Mouse (Mus musculus) midbrain, embryonic 12.5 days (tissue): ENCODE measurements around the gene Atrnl1. TPM values are rescaled to one million over a fixed set of nuclear protein-coding genes. Genes with fewer than 3 reads are reported as not detected.
A peak's percentile ranks its signal among the peaks of the same experiment; 100 is the strongest.

Experiments used
- ATAC-seq: fragments of 200-750 bp; cut with Nextera tagmentation; 2 replicates; pipeline ENCODE4 v1.8.0; 2017; ENCODE audit warnings: low read depth, moderate TSS enrichment, moderate library complexity; ENCODE audit not compliant: low FRiP score
- H3K27ac ChIP-seq: fragments of 300-500 bp; sonication (generic); replicated peaks from 2 replicates; pipeline ENCODE4 v1.5.1; 2016; ENCODE audit warnings: mild to moderate bottlenecking
- H3K27me3 ChIP-seq: fragments of 300-500 bp; sonication (generic); 2 replicates; pipeline ENCODE4 v1.6.1; 2016; ENCODE audit warnings: mild to moderate bottlenecking
- H3K36me3 ChIP-seq: fragments of 300-500 bp; sonication (generic); 2 replicates; pipeline ENCODE4 v1.6.1; 2016
- H3K4me1 ChIP-seq: fragments of 300-500 bp; sonication (generic); 2 replicates; pipeline ENCODE4 v1.6.1; 2016
- H3K4me2 ChIP-seq: fragments of 300-500 bp; sonication (generic); replicated peaks from 2 replicates; pipeline ENCODE4 v1.6.1; 2016; ENCODE audit warnings: mild to moderate bottlenecking, moderate library complexity
- H3K4me3 ChIP-seq: fragments of 300-500 bp; sonication (generic); 2 replicates; pipeline ENCODE4 v1.5.1; 2016; ENCODE audit warnings: mild to moderate bottlenecking
- H3K9ac ChIP-seq: fragments of 300-500 bp; sonication (generic); replicated peaks from 2 replicates; pipeline ENCODE4 v1.6.1; 2016; ENCODE audit warnings: mild to moderate bottlenecking, moderate library complexity
- H3K9me3 ChIP-seq: fragments of 300-500 bp; sonication (generic); 2 replicates; pipeline ENCODE4 v1.6.1; 2016; ENCODE audit warnings: mild to moderate bottlenecking
- WGBS: fragments of 180-500 bp; shearing (Covaris S2); methylation state at CpG from one replicate; pipeline ENCODE4 v1.1.7; 2016; 5-methylcytosine and 5-hydroxymethylcytosine counted together
- polyA plus RNA-seq: library from polyadenylated mRNA; unstranded; fragments of >200 nt; fragmentation: Nextera tagmentation; extraction: Ambion mirVana; gene quantifications from 2 replicates; pipeline ENCODE4 v1.2.1, GENCODE M21; 2016

Atrnl1 gene
- polyA plus RNA-seq, 1 experiment from 2014 or later: 11.2 TPM

DNA sequence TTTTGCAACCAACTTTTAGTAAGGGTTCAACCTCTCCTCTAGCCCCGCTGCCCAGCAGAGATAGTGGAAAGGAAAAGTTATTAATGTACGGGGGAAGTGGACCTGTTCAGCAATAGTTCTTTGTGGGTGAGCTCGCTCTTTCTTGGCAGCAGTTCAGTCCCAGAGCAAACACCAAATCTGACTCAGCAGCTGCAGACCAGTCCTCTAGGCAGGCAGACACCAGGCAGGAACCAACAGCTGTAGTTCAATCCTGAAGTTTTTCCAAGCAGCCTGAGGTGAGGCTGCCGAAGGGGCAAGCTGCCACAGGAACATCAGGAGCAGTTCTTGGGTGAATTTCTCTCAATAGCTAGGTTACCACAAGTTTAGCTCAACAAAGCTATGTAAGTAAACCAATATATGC lies 489.5 kb downstream of the Atrnl1 start:
- Histone ChIP-seq H3K4me1 (peaks cover 6% of the 10 kb centered on the region; the same call in 1 of the 2 replicates), H3K4me3 (no peak overlapping the region), H3K36me3 (no peaks in the 10 kb centered on the region), H3K9me3 (no peaks in the 10 kb centered on the region), H3K27me3 (peaks cover 10% of the 10 kb centered on the region), H3K9ac (no peak overlapping the region), H3K4me2 (no peak overlapping the region), H3K27ac (no peak overlapping the region)
- WGBS: 93% methylated on average over 4 of the region's 4 CpGs
- ATAC-seq: no peak

DNA sequence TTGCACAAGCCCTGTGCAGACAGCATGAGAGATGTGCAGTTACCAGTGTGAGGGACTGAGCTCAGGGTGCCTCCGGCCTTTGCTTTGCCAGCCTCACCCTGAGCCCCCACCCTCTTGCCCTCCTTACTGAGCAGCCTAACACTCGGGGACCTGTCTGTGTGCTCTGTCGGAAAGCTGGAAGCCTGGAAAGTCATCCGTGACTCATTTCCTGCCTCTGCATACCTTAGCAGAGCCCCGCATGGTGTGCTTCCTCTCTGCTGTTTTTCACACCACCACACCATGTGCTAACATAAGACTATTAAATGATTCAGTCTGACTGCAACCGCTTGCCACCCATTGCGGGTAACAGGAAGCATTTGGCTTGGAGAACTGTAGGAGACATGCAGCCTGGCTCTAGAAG lies 493.7 kb downstream of the Atrnl1 start:
- peaks cover 20% of the 10 kb centered on the region for H3K27me3 ChIP-seq
- H3K36me3 ChIP-seq: no peaks in the 10 kb centered on the region
- no peaks in the 10 kb centered on the region for H3K9me3 ChIP-seq
- no peak overlapping the region for H3K4me3 ChIP-seq
- peaks cover 21% of the 10 kb centered on the region; the same call in 1 of the 2 replicates for H3K4me1 ChIP-seq
- H3K27ac ChIP-seq: no peak overlapping the region
- H3K4me2 ChIP-seq: no peak overlapping the region
- 89% methylated on average over 7 of the region's 7 CpGs for WGBS
- ATAC-seq: no peak
- no peak overlapping the region for H3K9ac ChIP-seq

DNA sequence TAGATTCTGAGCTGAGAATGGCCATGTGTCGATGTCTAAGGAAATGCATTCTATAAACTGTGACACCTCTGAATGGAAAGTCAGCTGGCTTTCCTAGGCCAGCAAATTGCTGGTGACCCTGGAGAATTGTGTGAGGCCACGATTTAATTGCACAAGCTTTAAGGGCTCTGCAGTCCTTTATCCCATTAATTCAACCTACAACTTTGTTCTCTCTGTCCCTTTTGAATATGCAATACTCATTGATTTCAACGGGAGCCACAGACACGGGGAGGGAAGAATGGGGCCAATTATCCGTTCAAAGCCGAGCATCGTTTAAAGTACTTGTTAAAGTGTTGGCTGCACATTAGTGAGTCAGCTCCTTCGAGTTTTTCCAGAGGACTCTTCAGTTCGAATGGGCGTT lies 496.8 kb downstream of the Atrnl1 start:
- peaks cover 28% of the 10 kb centered on the region; the same call in 1 of the 2 replicates for H3K4me1 ChIP-seq
- H3K9me3 ChIP-seq: no peaks in the 10 kb centered on the region
- H3K4me2 ChIP-seq: no peak overlapping the region
- no peak overlapping the region for H3K4me3 ChIP-seq
- 42% methylated on average over 10 of the region's 10 CpGs for WGBS
- H3K9ac ChIP-seq: no peak overlapping the region
- no peaks in the 10 kb centered on the region for H3K36me3 ChIP-seq
- 0 out of 2 replicates have a peak overlapping the region, but pooled peaks have one; percentile 30 for H3K27ac ChIP-seq
- H3K27me3 ChIP-seq: peaks cover 20% of the 10 kb centered on the region
- ATAC-seq: peak; percentile 38; the same call in 1 of the 2 replicates

DNA sequence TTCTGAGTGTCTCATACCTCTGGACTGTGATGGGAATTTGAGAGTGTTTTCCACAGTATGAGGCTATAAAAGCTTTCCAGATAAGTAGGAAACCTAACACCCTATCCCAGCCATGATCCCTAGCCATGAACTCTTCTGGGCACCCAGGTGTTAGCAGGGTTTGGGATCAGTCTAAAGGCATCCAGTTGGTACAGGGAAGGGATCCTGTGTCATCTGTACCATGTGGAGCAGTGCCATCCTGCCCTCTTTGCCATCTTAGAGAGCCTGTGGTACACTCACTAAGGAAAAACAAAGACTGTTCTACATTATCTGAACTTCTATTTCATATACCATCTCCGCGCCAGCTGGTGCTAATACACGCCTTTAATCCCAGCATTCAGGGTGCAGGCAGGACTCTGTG lies 499.7 kb downstream of the Atrnl1 start:
- WGBS: 96% methylated on average over 3 of the region's 3 CpGs
- no peak overlapping the region for H3K27ac ChIP-seq
- no peak overlapping the region for H3K9ac ChIP-seq
- H3K9me3 ChIP-seq: no peaks in the 10 kb centered on the region
- ATAC-seq: no peak
- no peak overlapping the region for H3K4me2 ChIP-seq
- peaks cover 29% of the 10 kb centered on the region; the same call in 1 of the 2 replicates for H3K4me1 ChIP-seq
- peaks cover 9% of the 10 kb centered on the region for H3K27me3 ChIP-seq
- H3K36me3 ChIP-seq: no peaks in the 10 kb centered on the region
- H3K4me3 ChIP-seq: no peak overlapping the region

DNA sequence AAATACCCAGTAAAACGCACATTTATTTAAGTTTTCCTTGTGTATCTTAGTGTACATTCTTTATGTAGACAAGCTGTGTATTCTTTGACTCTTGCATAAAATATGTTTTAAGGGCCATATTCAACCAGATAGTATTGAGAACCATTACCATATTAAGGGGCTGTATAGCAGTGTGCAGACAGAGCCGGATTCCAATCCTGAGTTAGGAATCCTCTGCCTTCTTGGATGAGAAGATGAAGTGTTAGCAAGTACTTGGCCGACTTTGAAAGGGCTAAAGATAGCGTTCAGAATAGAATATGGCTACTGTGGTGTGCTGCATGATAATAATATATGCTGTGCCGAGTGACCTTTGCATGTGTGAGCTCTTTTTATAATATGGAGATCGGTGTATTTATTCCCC lies 500.5 kb downstream of the Atrnl1 start:
- H3K27ac ChIP-seq: no peak overlapping the region
- peaks cover under 1% of the 10 kb centered on the region; the same call in 1 of the 2 replicates for H3K27me3 ChIP-seq
- H3K9me3 ChIP-seq: no peaks in the 10 kb centered on the region
- no peak overlapping the region for H3K4me3 ChIP-seq
- peaks cover 29% of the 10 kb centered on the region; the same call in 1 of the 2 replicates for H3K4me1 ChIP-seq
- ATAC-seq: no peak
- no peak overlapping the region for H3K4me2 ChIP-seq
- H3K36me3 ChIP-seq: no peaks in the 10 kb centered on the region
- 93% methylated on average over 6 of the region's 6 CpGs for WGBS
- H3K9ac ChIP-seq: no peak overlapping the region

DNA sequence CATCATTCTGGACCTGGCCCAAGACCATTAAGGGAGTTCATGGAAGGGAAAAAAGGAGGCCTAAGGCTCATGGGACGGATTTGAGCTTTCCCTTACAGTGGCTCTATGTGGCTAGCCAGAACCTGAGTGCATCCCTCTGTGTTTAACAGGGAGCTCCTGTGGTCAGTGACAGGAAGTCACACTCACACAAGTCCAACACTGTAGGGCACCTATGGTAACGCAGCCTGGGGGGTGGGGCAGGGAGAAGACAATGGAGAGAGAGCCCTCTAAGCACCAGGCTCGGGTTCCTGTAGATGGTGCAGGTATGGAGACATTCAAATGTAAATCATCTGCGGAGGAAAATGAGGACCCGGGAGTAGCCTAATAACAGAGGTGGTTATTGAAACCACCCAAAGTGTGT lies 501.3 kb downstream of the Atrnl1 start:
- Histone ChIP-seq H3K4me2 (no peak overlapping the region), H3K9me3 (no peaks in the 10 kb centered on the region), H3K4me3 (no peak overlapping the region), H3K4me1 (peaks cover 25% of the 10 kb centered on the region; the same call in 1 of the 2 replicates), H3K27me3 (no peaks in the 10 kb centered on the region), H3K27ac (no peak overlapping the region), H3K36me3 (no peaks in the 10 kb centered on the region), H3K9ac (no peak overlapping the region)
- WGBS: 46% methylated on average over 5 of the region's 5 CpGs
- no peak for ATAC-seq

DNA sequence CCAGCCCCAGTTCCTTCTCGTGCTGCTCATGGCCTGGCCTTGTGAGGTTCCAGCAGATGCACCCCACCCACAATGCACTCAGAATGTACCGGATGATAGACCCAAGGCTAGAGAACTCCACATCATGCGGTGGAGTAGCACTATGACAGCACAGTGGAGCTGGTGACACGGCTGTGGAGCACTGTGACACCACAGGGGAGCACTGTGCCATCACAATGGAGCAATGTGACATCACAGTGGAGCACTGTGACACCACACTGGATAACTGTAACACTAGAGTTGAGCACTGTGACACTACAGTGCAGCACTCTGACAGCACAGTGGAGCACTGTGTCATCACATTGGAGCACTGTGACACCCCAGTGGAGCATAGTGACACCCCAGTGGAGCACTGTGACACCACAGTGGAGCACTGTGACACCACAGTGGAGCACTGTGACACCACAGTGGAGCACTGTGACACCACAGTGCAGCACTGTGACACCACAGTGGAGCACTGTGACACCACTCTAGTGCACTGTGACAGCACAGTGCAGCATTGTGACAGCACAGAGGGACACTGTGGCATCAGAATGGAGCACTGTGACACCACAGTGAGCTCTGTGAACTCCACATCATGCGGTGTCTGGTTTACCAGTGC lies 502.4 kb downstream of the Atrnl1 start:
- ATAC-seq: peak; percentile 91
- H3K4me2 ChIP-seq: no peak overlapping the region
- 74% methylated on average over 5 of the region's 5 CpGs for WGBS
- no peak overlapping the region for H3K9ac ChIP-seq
- H3K4me1 ChIP-seq: peaks cover 16% of the 10 kb centered on the region; the same call in 1 of the 2 replicates
- H3K9me3 ChIP-seq: no peaks in the 10 kb centered on the region
- no peaks in the 10 kb centered on the region for H3K27me3 ChIP-seq
- no peak overlapping the region for H3K27ac ChIP-seq
- H3K36me3 ChIP-seq: no peaks in the 10 kb centered on the region
- no peak overlapping the region for H3K4me3 ChIP-seq

DNA sequence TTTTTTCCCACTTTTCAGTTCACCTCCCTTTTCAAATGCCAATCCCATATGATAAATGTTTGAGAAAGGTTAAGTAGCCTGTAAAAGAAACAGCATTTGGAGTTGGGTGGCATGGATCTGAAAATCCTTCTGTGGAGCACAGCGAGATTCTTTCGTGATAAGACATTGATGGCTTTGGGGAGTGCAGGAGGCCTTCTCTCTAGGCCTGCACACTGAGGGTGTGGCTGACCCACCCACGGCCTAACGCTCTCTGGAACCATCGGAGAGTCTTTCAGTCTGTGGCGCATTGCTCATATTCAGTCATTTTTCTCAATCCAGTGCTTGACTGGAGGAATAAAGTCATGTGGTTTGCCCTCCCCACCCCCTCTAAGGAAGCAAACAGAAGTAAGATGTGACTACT lies 506.8 kb downstream of the Atrnl1 start:
- Histone ChIP-seq H3K4me1 (peaks cover 8% of the 10 kb centered on the region; the same call in 1 of the 2 replicates), H3K9me3 (no peaks in the 10 kb centered on the region), H3K9ac (no peak overlapping the region), H3K27ac (no peak overlapping the region), H3K4me2 (no peak overlapping the region), H3K27me3 (no peaks in the 10 kb centered on the region), H3K36me3 (no peaks in the 10 kb centered on the region), H3K4me3 (no peak overlapping the region)
- WGBS: 93% methylated on average over 6 of the region's 6 CpGs
- no peak for ATAC-seq

DNA sequence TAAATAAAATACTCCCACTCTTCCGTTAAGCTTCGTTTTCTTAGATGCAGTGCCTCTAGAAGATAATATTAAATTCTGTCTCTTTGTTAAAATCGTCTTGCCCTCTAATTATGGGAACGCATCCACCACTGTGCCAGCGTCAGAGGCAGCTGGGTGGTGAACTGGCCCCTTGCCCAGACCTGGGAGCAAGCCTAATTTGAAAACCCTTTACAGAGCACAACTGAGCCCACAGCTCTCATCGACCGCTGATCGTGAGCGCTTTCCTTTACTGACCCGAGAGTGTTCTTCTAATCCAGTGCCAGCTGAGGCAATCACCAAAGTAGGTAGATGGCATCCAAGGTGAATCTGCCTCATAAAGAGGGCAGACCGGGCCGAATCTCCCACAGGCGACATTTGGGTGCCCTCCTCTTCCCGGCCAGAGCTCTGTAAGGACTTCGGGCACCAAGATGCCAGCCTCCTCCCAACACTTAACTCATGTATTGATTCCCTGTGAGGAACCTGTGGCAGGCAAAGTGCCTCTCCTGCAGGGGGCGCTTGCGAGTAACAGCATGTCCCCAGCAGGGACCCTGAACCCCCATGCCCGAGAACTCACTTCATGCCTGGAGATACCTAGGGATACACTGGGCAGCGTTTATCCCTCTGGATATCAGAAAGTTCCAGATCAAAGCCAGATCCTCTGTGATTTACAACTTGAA lies 507.5 kb downstream of the Atrnl1 start:
- H3K4me1 ChIP-seq: peaks cover 3% of the 10 kb centered on the region; the same call in 1 of the 2 replicates
- WGBS: 91% methylated on average over 19 of the region's 19 CpGs
- no peaks in the 10 kb centered on the region for H3K9me3 ChIP-seq
- no peak overlapping the region for H3K9ac ChIP-seq
- no peak for ATAC-seq
- H3K27me3 ChIP-seq: no peaks in the 10 kb centered on the region
- H3K4me3 ChIP-seq: no peak overlapping the region
- no peak overlapping the region for H3K4me2 ChIP-seq
- no peaks in the 10 kb centered on the region for H3K36me3 ChIP-seq
- no peak overlapping the region for H3K27ac ChIP-seq

DNA sequence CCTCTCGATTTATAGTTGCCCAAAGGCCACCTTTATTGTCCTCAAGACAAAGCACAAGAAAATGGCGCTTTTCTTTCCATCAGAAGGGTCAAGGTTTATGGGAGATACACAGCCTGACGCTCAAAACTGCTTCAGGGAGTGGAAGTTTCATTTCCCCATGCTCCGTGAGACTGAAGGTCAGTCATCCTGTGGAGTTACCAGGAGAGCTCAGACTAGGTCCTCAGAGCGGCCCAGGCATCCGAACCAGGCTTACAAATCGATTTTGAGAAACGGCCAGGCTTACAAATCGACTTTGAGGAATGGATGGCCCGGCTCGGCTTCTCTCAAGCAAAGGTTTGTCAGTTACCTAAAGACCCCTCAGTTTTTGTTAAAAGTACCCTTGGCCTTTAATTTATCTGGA lies 508.0 kb downstream of the Atrnl1 start:
- no peak overlapping the region for H3K4me3 ChIP-seq
- no peak overlapping the region for H3K27ac ChIP-seq
- no peak overlapping the region for H3K4me2 ChIP-seq
- no peak for ATAC-seq
- WGBS: 91% methylated on average over 11 of the region's 11 CpGs
- no peak overlapping the region for H3K9ac ChIP-seq
- no peaks in the 10 kb centered on the region for H3K9me3 ChIP-seq
- peaks cover 3% of the 10 kb centered on the region; the same call in 1 of the 2 replicates for H3K4me1 ChIP-seq
- H3K27me3 ChIP-seq: no peaks in the 10 kb centered on the region
- no peaks in the 10 kb centered on the region for H3K36me3 ChIP-seq

DNA sequence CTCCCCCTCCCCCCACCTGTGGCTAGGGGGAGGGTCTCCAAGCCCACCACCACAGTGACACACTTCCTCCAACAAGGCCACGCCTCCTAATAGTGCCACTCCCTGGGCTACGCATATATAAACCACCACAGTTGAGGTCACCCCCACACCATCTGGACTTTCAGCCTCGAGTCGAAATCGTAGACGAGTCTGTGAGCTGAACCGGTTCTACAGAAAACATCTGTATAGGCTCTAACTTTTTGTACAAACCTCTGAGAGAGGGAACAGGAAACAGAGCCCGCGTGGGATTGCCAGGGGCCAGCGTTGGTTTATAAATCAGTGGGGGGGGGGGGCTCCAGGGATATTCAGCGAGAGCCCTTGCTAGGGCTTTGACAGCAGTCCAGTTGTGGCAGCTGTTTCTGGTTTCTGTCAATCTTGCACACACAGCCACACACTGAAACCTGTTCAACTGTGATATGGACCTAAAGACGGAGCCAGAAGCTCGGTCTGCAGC lies 508.9 kb downstream of the Atrnl1 start:
- Histone ChIP-seq H3K4me1 (peaks cover 3% of the 10 kb centered on the region; the same call in 1 of the 2 replicates), H3K27ac (no peak overlapping the region), H3K27me3 (no peaks in the 10 kb centered on the region), H3K36me3 (no peaks in the 10 kb centered on the region), H3K9me3 (no peaks in the 10 kb centered on the region), H3K9ac (no peak overlapping the region), H3K4me2 (no peak overlapping the region), H3K4me3 (no peak overlapping the region)
- no peak for ATAC-seq
- 78% methylated on average over 13 of the region's 13 CpGs for WGBS

DNA sequence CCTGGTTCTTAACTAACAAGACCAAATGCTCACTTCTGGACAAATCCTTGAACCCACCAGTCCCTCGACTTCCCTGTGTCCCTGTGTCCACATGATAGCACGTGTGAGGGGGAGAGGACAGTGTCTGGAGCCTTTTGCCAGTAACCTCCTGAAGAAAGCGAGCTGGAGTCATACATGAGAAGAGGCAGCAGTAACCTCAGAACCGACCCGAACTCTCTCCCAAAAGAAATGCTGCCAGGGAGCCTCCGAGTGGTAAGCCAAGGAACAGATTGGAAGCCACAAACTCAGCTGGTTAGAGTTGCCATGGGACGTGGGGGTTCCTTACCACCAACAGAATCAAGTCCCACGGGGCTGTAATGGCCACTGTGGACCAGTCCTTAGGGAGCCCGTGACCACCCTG lies 509.8 kb downstream of the Atrnl1 start:
- Histone ChIP-seq H3K4me2 (no peak overlapping the region), H3K4me3 (no peak overlapping the region), H3K9ac (no peak overlapping the region), H3K27me3 (no peaks in the 10 kb centered on the region), H3K4me1 (peaks cover 3% of the 10 kb centered on the region; the same call in 1 of the 2 replicates), H3K9me3 (no peaks in the 10 kb centered on the region), H3K36me3 (no peaks in the 10 kb centered on the region), H3K27ac (no peak overlapping the region)
- ATAC-seq: no peak
- WGBS: 89% methylated on average over 9 of the region's 9 CpGs
